Mouse (Mus musculus): ENCODE results near the gene Slc25a14. TPM values are rescaled to one million over a fixed set of nuclear protein-coding genes. Genes with fewer than 3 reads are reported as not detected.

Slc25a14 gene
- total RNA-seq, 2 experiments from 2014 or later, result 8.8 to 21.8 TPM

Other genes with a start within 250 kb of the Slc25a14 start
- gene Elf4, start 160.3 kb upstream of the Slc25a14 start, total RNA-seq (2015; ENCODE audit: low replicate concordance), result 18.0 and 23.5 TPM in 2 replicates
- gene Elf4, start 160.3 kb upstream of the Slc25a14 start, total RNA-seq (2017; ENCODE audit: low replicate concordance), result 5.1 and 10.3 TPM in 2 replicates
- 23.4 and 33.5 TPM in 2 replicates for gene Aifm1, start 109.8 kb upstream of the Slc25a14 start, total RNA-seq (2015; ENCODE audit: low replicate concordance)
- gene Aifm1, start 109.8 kb upstream of the Slc25a14 start, total RNA-seq (2017; ENCODE audit: low replicate concordance), result 15.8 and 31.9 TPM in 2 replicates
- gene Rab33a, start 104.1 kb upstream of the Slc25a14 start, total RNA-seq (2015; ENCODE audit: low replicate concordance), result not detected in 2 replicates
- gene Rab33a, start 104.1 kb upstream of the Slc25a14 start, total RNA-seq (2017; ENCODE audit: low replicate concordance), result not detected in 2 replicates
- gene Zfp280c, start 28.9 kb upstream of the Slc25a14 start, total RNA-seq (2015; ENCODE audit: low replicate concordance), result 8.3 and 13.4 TPM in 2 replicates
- gene Zfp280c, start 28.9 kb upstream of the Slc25a14 start, total RNA-seq (2017; ENCODE audit: low replicate concordance), result 2.8 and 4.0 TPM in 2 replicates
- not detected in 2 replicates for gene Gpr119, start 51.1 kb downstream of the Slc25a14 start, total RNA-seq (2015; ENCODE audit: low replicate concordance)
- gene Gpr119, start 51.1 kb downstream of the Slc25a14 start, total RNA-seq (2017; ENCODE audit: low replicate concordance), result not detected in 2 replicates
- gene Rbmx2, start 71.6 kb downstream of the Slc25a14 start, total RNA-seq (2015; ENCODE audit: low replicate concordance), result 22.0 and 41.1 TPM in 2 replicates
- 19.8 and 28.5 TPM in 2 replicates for gene Rbmx2, start 71.6 kb downstream of the Slc25a14 start, total RNA-seq (2017; ENCODE audit: low replicate concordance)